Mouse (Mus musculus) left cerebral cortex, postnatal 25 days (tissue): ENCODE results near the gene Gm44965. TPM values are rescaled to one million over a fixed set of nuclear protein-coding genes. Genes with fewer than 3 reads are reported as not detected.

Experiments used
- DNase-seq, 2 experiments: peaks; one replicate each; pipeline ENCODE4 v3.0.0; 2022; ENCODE audit warnings: low spot score in 2 of 2, mixed read lengths in 1 of 2
- intact Hi-C: fragments of 180-260 bp; cut with DNase I; formaldehyde crosslinking; loops from one replicate; pipeline ENCODE4 v1.15.1; 2025
- total RNA-seq, 2 experiments: library from RNA; stranded (reverse); gene quantifications; 2 replicates each; pipeline ENCODE4 v1.2.3; 2021

Gm44965 gene
- total RNA-seq, 2 experiments from 2014 or later, result not detected

DNA sequence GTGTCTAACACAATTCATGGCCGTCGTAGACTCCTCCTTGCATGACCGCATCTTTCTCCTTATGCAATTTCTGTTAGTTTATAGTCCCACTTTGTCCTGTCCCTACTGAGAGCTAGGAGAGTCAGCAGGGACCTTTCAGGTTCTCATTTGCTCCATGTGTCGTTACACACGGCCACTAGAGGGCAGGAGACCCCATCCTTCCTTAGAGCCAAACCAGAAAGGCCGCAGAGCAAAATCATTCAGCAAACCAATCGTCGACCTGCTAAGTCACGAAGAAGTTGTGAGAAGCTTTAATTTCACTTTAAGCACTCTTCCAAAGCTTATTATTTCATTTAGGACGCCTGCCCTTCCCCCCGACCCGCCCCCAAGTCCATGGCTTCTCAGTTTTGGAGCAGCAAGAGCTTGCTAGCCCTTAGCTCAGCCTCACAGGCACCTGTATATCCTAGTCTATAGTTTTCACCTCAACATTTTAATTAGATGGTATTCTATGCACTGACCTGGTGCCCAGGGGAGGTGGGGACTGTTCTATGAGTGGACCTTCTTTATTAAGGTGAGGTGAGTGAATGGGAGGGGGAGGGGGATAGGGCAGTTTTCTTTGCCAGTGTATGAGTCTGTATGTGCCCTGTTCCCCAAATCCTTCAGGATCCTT is 52.0 kb downstream of the Gm44965 start:
- peak; percentile 64 to 71 for DNase-seq
- intact Hi-C loops, result loop anchor here (2.0 to 5.0 kb wide), 2 partner anchors 312 to 467 kb away; no protein-coding TSS in a partner anchor

DNA sequence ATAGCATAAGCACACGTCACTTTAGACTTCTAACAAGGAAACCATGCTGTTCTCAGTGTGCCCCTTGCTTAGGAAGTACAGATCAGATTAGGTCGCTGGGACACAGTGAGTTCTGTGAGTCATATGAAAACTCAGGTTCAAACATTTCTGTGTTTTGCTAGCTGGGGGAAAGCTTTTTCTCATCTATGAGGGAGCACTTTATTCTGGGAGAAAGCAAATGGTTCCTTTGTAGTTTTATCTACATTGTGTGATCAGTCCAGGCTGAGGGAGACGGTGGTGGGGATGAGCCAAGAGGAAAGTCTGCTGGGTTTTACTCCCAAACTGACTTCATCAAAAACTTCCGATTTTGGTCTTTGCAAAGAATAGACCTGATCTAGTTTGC is 52.6 kb downstream of the Gm44965 start:
- intact Hi-C loops, result loop anchor here (2.0 to 5.0 kb wide), 2 partner anchors 311 to 467 kb away; no protein-coding TSS in a partner anchor
- no peak for DNase-seq

DNA sequence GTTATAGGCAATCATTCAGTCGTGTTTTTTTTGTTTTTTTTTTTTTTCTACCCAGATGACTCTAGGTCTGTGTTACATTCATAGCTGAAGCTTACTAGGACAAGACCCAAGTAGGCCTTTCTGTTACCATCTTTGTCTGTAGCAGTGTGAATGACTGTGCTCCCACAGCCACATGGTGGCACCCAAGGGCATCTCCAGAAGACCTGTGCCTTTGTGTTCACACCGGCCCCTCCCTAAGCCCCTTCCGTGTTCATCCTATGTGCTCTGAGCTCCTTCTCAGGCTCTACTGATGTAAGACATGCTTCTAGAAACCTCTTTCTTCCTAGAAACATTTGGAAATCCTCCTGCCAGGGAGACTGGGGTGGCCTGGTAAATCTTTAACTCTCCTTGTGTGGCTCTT is 53.3 kb downstream of the Gm44965 start, which contains the start of gene Gimap8:
Gimap8 (plus strand) TSS at position 240 of the 400 bp plus-strand sequence.
- intact Hi-C loops, result loop anchor here (2.0 to 5.0 kb wide), 2 partner anchors 310 to 468 kb away; no protein-coding TSS in a partner anchor
- no peak for DNase-seq

DNA sequence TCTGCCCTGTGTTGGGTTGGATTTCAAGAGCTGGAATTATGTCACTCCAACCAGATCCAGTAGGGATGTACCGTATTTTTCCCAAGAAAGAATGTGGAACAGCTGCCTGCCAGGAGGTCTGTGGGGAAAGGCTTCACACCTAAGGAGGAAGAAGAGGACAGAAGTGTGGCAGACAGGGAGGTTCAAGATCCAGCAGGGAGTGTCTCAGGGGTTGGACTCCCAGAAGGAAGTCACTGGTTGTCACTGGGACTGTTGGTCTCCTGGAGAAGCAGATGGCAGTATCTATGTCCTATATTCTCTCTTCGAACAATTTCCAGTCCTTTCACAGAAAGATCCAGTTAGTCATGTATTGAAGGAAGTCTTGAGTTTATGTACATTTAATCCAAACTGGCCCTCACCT is 53.9 kb downstream of the Gm44965 start:
- DNase-seq, result no peak
- intact Hi-C loops, result loop anchor here (2.0 to 5.0 kb wide), 2 partner anchors 310 to 469 kb away; no protein-coding TSS in a partner anchor

DNA sequence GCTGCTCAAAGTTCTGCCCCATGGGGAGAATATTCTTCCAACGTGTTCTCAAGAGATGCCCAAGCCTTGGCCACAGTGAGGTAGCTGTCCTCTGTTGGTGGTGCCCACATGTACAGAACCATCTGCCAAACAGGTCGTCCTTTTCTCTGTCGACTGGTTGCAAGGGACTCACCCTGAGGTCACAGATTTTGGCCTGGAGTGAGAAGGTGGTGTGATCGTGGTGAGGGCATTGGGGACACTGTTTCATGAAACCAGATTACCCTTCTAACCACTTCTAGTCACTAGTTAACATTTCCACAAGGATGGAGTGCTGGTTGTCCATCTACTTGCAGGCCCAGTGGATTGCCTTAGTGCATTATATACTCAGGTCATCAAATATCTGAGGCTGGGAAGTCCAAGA is 55.0 kb downstream of the Gm44965 start:
- intact Hi-C loops, result loop anchor here (5.0 kb wide), 1 partner anchor 309 kb away; no protein-coding TSS in a partner anchor

DNA sequence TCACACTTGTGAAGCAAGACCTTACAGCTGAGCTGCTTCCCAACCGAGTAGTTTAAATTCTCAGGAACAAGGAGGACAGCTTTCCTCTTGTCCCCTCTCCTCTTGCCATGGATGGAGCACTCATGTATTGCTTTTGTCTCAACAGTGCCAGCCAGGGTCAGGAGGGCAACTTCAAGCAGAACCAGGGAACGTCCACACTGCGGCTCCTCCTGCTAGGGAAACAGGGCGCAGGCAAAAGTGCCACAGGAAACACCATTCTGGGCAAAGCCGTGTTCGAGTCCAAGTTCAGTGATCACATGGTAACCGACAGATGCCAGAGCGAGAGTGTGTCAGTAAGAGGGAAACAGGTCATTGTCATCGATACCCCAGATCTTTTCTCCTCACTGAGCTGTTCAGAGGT is 56.3 kb downstream of the Gm44965 start:
- DNase-seq, result no peak
- intact Hi-C loops, result no loop called here

More for the DNA sequence above, 55.0 kb downstream of the Gm44965 start:
- DNase-seq, result no peak

DNA sequence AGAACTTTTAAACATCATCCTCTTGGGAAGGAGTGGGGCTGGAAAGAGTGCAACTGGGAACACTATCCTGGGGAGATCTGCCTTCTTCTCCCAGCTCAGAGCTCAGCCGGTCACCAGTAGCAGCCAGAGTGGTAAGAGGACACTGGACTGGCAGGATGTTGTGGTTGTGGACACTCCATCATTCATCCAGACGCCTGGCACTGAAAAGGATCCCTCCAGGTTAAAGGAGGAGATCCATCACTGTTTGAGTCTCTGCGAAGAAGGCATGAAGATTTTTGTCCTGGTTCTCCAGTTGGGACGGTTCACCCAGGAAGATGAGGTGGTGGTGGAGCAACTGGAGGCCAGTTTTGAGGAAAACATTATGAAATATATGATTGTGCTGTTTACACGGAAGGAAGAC is 65.0 kb downstream of the Gm44965 start:
- intact Hi-C loops, result no loop called here
- DNase-seq, result no peak

DNA sequence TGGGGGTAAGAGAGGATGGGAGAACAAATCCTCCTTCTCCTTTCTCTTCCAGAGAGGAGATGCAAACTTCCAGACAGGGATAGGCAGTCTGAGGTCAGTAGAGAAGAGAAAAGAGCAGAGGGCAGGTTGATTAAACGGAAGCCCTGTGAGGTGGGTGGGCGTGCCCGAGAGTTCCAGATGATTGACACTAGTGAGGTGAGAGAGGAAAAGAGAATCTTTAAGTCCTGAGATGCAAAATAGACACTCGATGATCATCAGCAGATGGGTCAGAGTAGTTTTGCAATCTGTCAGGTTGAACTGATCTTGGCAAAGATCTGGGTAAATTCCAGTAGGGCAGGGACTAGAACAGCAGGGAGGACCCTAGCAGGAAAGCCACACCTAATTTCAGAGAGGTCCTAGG is 71.0 kb downstream of the Gm44965 start:
- no peak for DNase-seq

DNA sequence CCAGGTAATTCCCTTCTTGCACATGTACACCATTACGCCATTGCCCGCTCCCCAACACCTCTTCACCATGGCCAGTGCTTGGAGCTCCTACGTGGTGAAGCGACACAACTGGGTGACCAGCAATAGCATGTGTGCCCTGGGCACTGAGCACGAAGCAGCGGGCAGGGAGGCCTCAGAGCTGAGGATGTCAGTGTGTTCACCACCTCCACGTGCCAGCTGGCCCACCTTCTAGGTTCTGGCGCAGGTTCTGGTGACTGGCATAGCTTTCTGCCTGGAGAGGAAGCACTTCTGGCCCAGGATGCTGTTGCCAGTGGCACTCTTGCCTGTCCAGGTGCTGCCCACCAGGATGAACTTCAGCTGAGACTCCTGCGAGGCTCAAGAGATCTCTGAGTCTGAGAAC is 71.7 kb downstream of the Gm44965 start:
- DNase-seq, result no peak
- intact Hi-C loops, result no loop called here

More for the DNA sequence above, 71.0 kb downstream of the Gm44965 start:
- intact Hi-C loops, result no loop called here

DNA sequence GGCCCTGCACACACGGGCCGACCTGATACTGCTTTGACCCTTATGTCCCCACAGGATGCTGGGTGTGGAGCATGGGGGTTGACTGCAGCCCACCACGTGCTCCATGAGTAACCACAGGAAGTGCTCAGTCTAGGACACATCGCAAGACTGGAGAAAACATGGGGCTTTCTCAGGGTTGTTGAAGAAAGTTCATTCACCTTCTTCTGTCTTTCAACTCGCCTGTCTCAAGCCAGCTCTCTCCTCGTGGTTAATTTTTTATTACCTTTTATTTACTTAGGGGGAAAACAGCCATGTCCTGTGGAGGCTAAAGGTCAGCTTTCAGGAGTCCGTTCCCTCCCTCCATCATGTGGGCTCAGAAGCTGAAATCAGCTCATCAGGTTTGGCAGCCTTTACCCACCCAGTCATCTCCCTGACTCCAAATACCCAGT is 72.4 kb downstream of the Gm44965 start:
- intact Hi-C loops, result no loop called here
- DNase-seq, result no peak

DNA sequence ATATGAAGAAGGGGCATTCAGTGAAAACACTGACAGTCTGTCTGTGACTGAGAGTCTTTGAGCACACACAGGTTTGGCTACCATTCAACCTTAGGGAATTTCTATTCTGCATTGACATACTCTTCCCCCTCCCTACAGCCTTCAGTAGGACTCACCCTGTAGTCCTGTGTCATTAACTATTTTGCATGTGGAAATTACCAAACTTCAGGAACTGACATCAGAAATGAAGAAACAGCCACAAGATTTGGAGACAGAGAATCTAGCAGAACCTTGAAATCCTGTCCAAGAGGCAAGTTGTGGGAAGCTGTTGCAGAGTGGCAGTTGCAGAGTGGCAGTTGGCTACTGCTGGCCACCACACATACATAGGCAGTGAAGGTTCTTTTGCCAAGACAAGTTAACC is 74.3 kb downstream of the Gm44965 start:
- DNase-seq, result no peak
- intact Hi-C loops, result no loop called here

Other genes with a start within 250 kb of the Gm44965 start
- gene Krba1, start 198.4 kb upstream of the Gm44965 start, total RNA-seq, result 10 to 100 TPM; 42.6 to 44.2 TPM
- gene Zfp467, start 148.1 kb upstream of the Gm44965 start, total RNA-seq, result 10 to 100 TPM; 21.7 to 33.1 TPM
- gene Sspo, start 145.7 kb upstream of the Gm44965 start, total RNA-seq, result 1 to 10 TPM in 1 of 2 experiments, under 1 TPM in 1; 0.80 to 1.2 TPM
- gene Atp6v0e2, start 56.3 kb upstream of the Gm44965 start, total RNA-seq, result 100 to 1,000 TPM; 458 to 480 TPM
- gene Lrrc61, start 39.1 kb upstream of the Gm44965 start, total RNA-seq, result 10 to 100 TPM; 31.3 to 33.3 TPM
- 10 to 100 TPM; 15.7 to 16.6 TPM for gene Rarres2, start 21.2 kb upstream of the Gm44965 start, total RNA-seq
- gene Gm45021, start 4.3 kb upstream of the Gm44965 start, total RNA-seq, result not detected
- gene Repin1, start 58 bp upstream of the Gm44965 start, total RNA-seq, result 10 to 100 TPM; 46.6 to 53.2 TPM
- 1 to 10 TPM; 5.0 to 7.2 TPM for gene Zfp775, start 8.1 kb downstream of the Gm44965 start, total RNA-seq
- gene AI854703, start 32.8 kb downstream of the Gm44965 start, total RNA-seq, result 10 to 100 TPM; 15.0 to 17.2 TPM
- gene Gimap8, start 53.3 kb downstream of the Gm44965 start, total RNA-seq, result 1 to 10 TPM in 1 of 2 experiments, under 1 TPM in 1; 0.46 to 1.2 TPM
- gene Gimap9, start 82.2 kb downstream of the Gm44965 start, total RNA-seq, result under 1 TPM in 1 of 2 experiments, not detected in 1; 0.69 TPM
- gene Gimap4, start 90.6 kb downstream of the Gm44965 start, total RNA-seq, result under 1 TPM; 0.32 to 0.46 TPM
- 1 to 10 TPM; 5.6 to 6.0 TPM for gene Gimap6, start 114.3 kb downstream of the Gm44965 start, total RNA-seq
- 1 to 10 TPM; 1.7 to 2.3 TPM for gene Gm28053, start 124.7 kb downstream of the Gm44965 start, total RNA-seq
- not detected for gene Gimap7, start 124.7 kb downstream of the Gm44965 start, total RNA-seq
- 1 to 10 TPM; 2.0 to 2.8 TPM for gene Gimap1, start 145.1 kb downstream of the Gm44965 start, total RNA-seq
- gene Gimap5, start 152.3 kb downstream of the Gm44965 start, total RNA-seq, result 1 to 10 TPM; 1.1 to 2.0 TPM
- not detected for gene Gimap3, start 176.9 kb downstream of the Gm44965 start, total RNA-seq
- 10 to 100 TPM; 30.2 to 34.9 TPM for gene Tmem176a, start 247.0 kb downstream of the Gm44965 start, total RNA-seq
- 10 to 100 TPM; 53.7 to 57.9 TPM for gene Tmem176b, start 247.6 kb downstream of the Gm44965 start, total RNA-seq